Mouse (Mus musculus) midbrain, embryonic 13.5 days (tissue): ENCODE results near the gene Zfp398. TPM values are rescaled to one million over a fixed set of nuclear protein-coding genes. Genes with fewer than 3 reads are reported as not detected.
A peak's percentile ranks its signal among the peaks of the same experiment; 100 is the strongest.

Source experiments
- ATAC-seq: fragments of 200-750 bp; cut with Nextera tagmentation; 2 replicates; pipeline ENCODE4 v1.8.0; 2017; ENCODE audit warnings: mild to moderate bottlenecking, moderate TSS enrichment, moderate library complexity
- H3K27ac ChIP-seq: fragments of 300-500 bp; sonication (generic); 2 replicates; pipeline ENCODE4 v1.5.1; 2015; ENCODE audit warnings: inconsistent platforms, mild to moderate bottlenecking, moderate library complexity
- H3K27me3 ChIP-seq: fragments of 300-500 bp; sonication (generic); 2 replicates; pipeline ENCODE4 v1.6.1; 2015; ENCODE audit warnings: mild to moderate bottlenecking, inconsistent platforms
- H3K36me3 ChIP-seq: fragments of 300-500 bp; sonication (generic); 2 replicates; pipeline ENCODE4 v1.6.1; 2015; ENCODE audit warnings: mild to moderate bottlenecking, inconsistent platforms
- H3K4me1 ChIP-seq: fragments of 300-500 bp; sonication (generic); replicated peaks from 2 replicates; pipeline ENCODE4 v1.6.1; 2015; ENCODE audit warnings: inconsistent platforms
- H3K4me2 ChIP-seq: fragments of 300-500 bp; sonication (generic); replicated peaks from 2 replicates; pipeline ENCODE4 v1.6.1; 2015; ENCODE audit warnings: moderate library complexity, mild to moderate bottlenecking, inconsistent platforms
- H3K4me3 ChIP-seq: fragments of 300-500 bp; sonication (generic); replicated peaks from 2 replicates; pipeline ENCODE4 v1.5.1; 2015; ENCODE audit warnings: mild to moderate bottlenecking, inconsistent platforms
- H3K9ac ChIP-seq: fragments of 300-500 bp; sonication (generic); replicated peaks from 2 replicates; pipeline ENCODE4 v1.6.1; 2015; ENCODE audit warnings: mild to moderate bottlenecking, inconsistent platforms
- H3K9me3 ChIP-seq: fragments of 300-500 bp; sonication (generic); 2 replicates; pipeline ENCODE4 v1.6.1; 2016; ENCODE audit warnings: mild to moderate bottlenecking, inconsistent platforms
- WGBS: fragments of 180-500 bp; shearing (Covaris S2); methylation state at CpG from one replicate; pipeline ENCODE4 v1.1.7; 2015; 5-methylcytosine and 5-hydroxymethylcytosine counted together
- polyA plus RNA-seq: library from polyadenylated mRNA; unstranded; fragments of >200 nt; fragmentation: Nextera tagmentation; extraction: Ambion mirVana; gene quantifications from 2 replicates; pipeline ENCODE4 v1.2.1, GENCODE M21; 2015

The Zfp398 gene
- polyA plus RNA-seq, result 17.9 and 19.0 TPM in 2 replicates

- peak within 1 kb of the TSS; percentile 82 for H3K4me3 ChIP-seq
- WGBS, result 0% methylated on average over 50 of the region's 52 CpGs
- peaks cover 6% of the 10 kb centered on the region; the same call in 1 of the 2 replicates for H3K36me3 ChIP-seq
- ATAC-seq, result peak; percentile 97
- no peaks in the 10 kb centered on the region for H3K9me3 ChIP-seq
- H3K4me1 ChIP-seq, result peaks cover 19% of the 10 kb centered on the region
- H3K27ac ChIP-seq, result peak within 1 kb of the TSS; percentile 98
- peak within 1 kb of the TSS; percentile 72 for H3K4me2 ChIP-seq
- H3K9ac ChIP-seq, result peak within 1 kb of the TSS; percentile 97
- no peaks in the 10 kb centered on the region for H3K27me3 ChIP-seq
These were observed at the start of gene Zfp398 for GRCm38 (mm10) chr6:47835482-47835983. Gene Zfp398 (plus strand): TSS chr6:47835661.

- H3K4me2 ChIP-seq, result peak overlapping the region; percentile 58
- no peaks in the 10 kb centered on the region for H3K27me3 ChIP-seq
- H3K4me3 ChIP-seq, result peak overlapping the region; percentile 50
- no peaks in the 10 kb centered on the region for H3K36me3 ChIP-seq
- peak; percentile 97 for ATAC-seq
- H3K4me1 ChIP-seq, result peaks cover 9% of the 10 kb centered on the region
- H3K9me3 ChIP-seq, result no peaks in the 10 kb centered on the region
- peak overlapping the region; percentile 75 for H3K9ac ChIP-seq
- under 1% methylated on average over 18 of the region's 18 CpGs for WGBS
- peak overlapping the region; percentile 97 for H3K27ac ChIP-seq
These were observed 47.3 kb upstream of the Zfp398 start for GRCm38 (mm10) chr6:47787941-47788736.

GRCm38 (mm10) chr6:47788821-47789220 is 46.6 kb upstream of the Zfp398 start:
- peak; percentile 26; the same call in 1 of the 2 replicates for ATAC-seq
- peak overlapping the region; percentile 97 for H3K27ac ChIP-seq
- peak overlapping the region; percentile 50 for H3K4me3 ChIP-seq
- H3K36me3 ChIP-seq, result no peaks in the 10 kb centered on the region
- H3K4me2 ChIP-seq, result peak overlapping the region; percentile 58
- H3K27me3 ChIP-seq, result no peaks in the 10 kb centered on the region
- 34% methylated on average over 3 of the region's 3 CpGs for WGBS
- H3K4me1 ChIP-seq, result peaks cover 9% of the 10 kb centered on the region
- peak overlapping the region; percentile 75 for H3K9ac ChIP-seq
- no peaks in the 10 kb centered on the region for H3K9me3 ChIP-seq

GRCm38 (mm10) chr6:47790745-47791144 is 44.7 kb upstream of the Zfp398 start:
- Histone ChIP-seq H3K36me3 (peaks cover 14% of the 10 kb centered on the region), H3K4me2 (no peak overlapping the region), H3K9ac (no peak overlapping the region), H3K27me3 (no peaks in the 10 kb centered on the region), H3K9me3 (no peaks in the 10 kb centered on the region), H3K4me3 (no peak overlapping the region), H3K27ac (no peak overlapping the region), H3K4me1 (peaks cover 9% of the 10 kb centered on the region)
- 66% methylated on average over 2 of the region's 2 CpGs for WGBS
- no peak for ATAC-seq

- ATAC-seq, result no peak
These were observed 42.9 kb upstream of the Zfp398 start for GRCm38 (mm10) chr6:47792533-47792932.

GRCm38 (mm10) chr6:47793284-47793683 is 42.2 kb upstream of the Zfp398 start:
- Histone ChIP-seq H3K27me3 (no peaks in the 10 kb centered on the region), H3K27ac (no peak overlapping the region), H3K9ac (no peak overlapping the region), H3K9me3 (no peaks in the 10 kb centered on the region), H3K4me2 (no peak overlapping the region), H3K4me1 (peaks cover 9% of the 10 kb centered on the region), H3K36me3 (peaks cover 38% of the 10 kb centered on the region), H3K4me3 (no peak overlapping the region)
- no peak for ATAC-seq
- WGBS, result 82% methylated on average over 5 of the region's 5 CpGs

More at GRCm38 (mm10) chr6:47792533-47792932, 42.9 kb upstream of the Zfp398 start:
- WGBS, result 93% methylated on average over 2 of the region's 2 CpGs
- Histone ChIP-seq H3K9ac (no peak overlapping the region), H3K27ac (no peak overlapping the region), H3K36me3 (peaks cover 31% of the 10 kb centered on the region), H3K4me1 (peaks cover 9% of the 10 kb centered on the region), H3K27me3 (no peaks in the 10 kb centered on the region), H3K4me2 (no peak overlapping the region), H3K9me3 (no peaks in the 10 kb centered on the region), H3K4me3 (no peak overlapping the region)

- H3K4me2 ChIP-seq, result no peak overlapping the region
- no peak overlapping the region for H3K9ac ChIP-seq
- H3K4me3 ChIP-seq, result no peak overlapping the region
- H3K9me3 ChIP-seq, result no peaks in the 10 kb centered on the region
- ATAC-seq, result peak; percentile 82
- peaks cover 48% of the 10 kb centered on the region for H3K36me3 ChIP-seq
- H3K27me3 ChIP-seq, result no peaks in the 10 kb centered on the region
- H3K4me1 ChIP-seq, result peaks cover 3% of the 10 kb centered on the region
- peak overlapping the region; percentile 63 for H3K27ac ChIP-seq
- 42% methylated on average over 10 of the region's 10 CpGs for WGBS
These were observed 41.2 kb upstream of the Zfp398 start for GRCm38 (mm10) chr6:47794106-47794830.

GRCm38 (mm10) chr6:47799079-47799478 is 36.4 kb upstream of the Zfp398 start:
- Histone ChIP-seq H3K36me3 (peaks cover 96% of the 10 kb centered on the region), H3K4me2 (no peak overlapping the region), H3K4me3 (no peak overlapping the region), H3K27me3 (no peaks in the 10 kb centered on the region), H3K27ac (no peak overlapping the region), H3K9me3 (no peaks in the 10 kb centered on the region), H3K4me1 (no peaks in the 10 kb centered on the region; the same call in 1 of the 2 replicates), H3K9ac (no peak overlapping the region)
- peak; percentile 63; the same call in 1 of the 2 replicates for ATAC-seq
- 56% methylated on average over 6 of the region's 6 CpGs for WGBS

GRCm38 (mm10) chr6:47805520-47805919 is 29.9 kb upstream of the Zfp398 start:
- 88% methylated on average over 2 of the region's 2 CpGs for WGBS
- no peak overlapping the region for H3K27ac ChIP-seq
- H3K4me3 ChIP-seq, result no peak overlapping the region
- ATAC-seq, result no peak
- H3K9ac ChIP-seq, result no peak overlapping the region
- no peaks in the 10 kb centered on the region for H3K9me3 ChIP-seq
- H3K4me2 ChIP-seq, result no peak overlapping the region
- peaks cover 69% of the 10 kb centered on the region for H3K36me3 ChIP-seq
- H3K27me3 ChIP-seq, result no peaks in the 10 kb centered on the region
- H3K4me1 ChIP-seq, result peaks cover 25% of the 10 kb centered on the region

GRCm38 (mm10) chr6:47807419-47807818 is 28.0 kb upstream of the Zfp398 start:
- H3K4me3 ChIP-seq, result no peak overlapping the region
- ATAC-seq, result no peak
- H3K4me1 ChIP-seq, result peaks cover 43% of the 10 kb centered on the region
- 86% methylated on average over 2 of the region's 2 CpGs for WGBS
- H3K9ac ChIP-seq, result no peak overlapping the region
- no peak overlapping the region for H3K4me2 ChIP-seq
- no peaks in the 10 kb centered on the region for H3K27me3 ChIP-seq
- no peaks in the 10 kb centered on the region for H3K9me3 ChIP-seq
- no peak overlapping the region for H3K27ac ChIP-seq
- peaks cover 50% of the 10 kb centered on the region for H3K36me3 ChIP-seq

- no peak for ATAC-seq
- H3K9ac ChIP-seq, result no peak overlapping the region
- WGBS, result 88% methylated on average over 5 of the region's 5 CpGs
- no peak overlapping the region for H3K4me3 ChIP-seq
- H3K4me1 ChIP-seq, result peaks cover 43% of the 10 kb centered on the region
- H3K9me3 ChIP-seq, result no peaks in the 10 kb centered on the region
- no peaks in the 10 kb centered on the region for H3K27me3 ChIP-seq
- no peak overlapping the region for H3K27ac ChIP-seq
- peaks cover 38% of the 10 kb centered on the region for H3K36me3 ChIP-seq
- H3K4me2 ChIP-seq, result no peak overlapping the region
These were observed 26.9 kb upstream of the Zfp398 start for GRCm38 (mm10) chr6:47808545-47808944.

GRCm38 (mm10) chr6:47809053-47809452 is 26.4 kb upstream of the Zfp398 start:
- WGBS, result 82% methylated on average over 4 of the region's 4 CpGs
- H3K27ac ChIP-seq, result no peak overlapping the region

More at GRCm38 (mm10) chr6:47809053-47809452, 26.4 kb upstream of the Zfp398 start:
- Histone ChIP-seq H3K4me3 (no peak overlapping the region), H3K36me3 (peaks cover 33% of the 10 kb centered on the region), H3K4me2 (no peak overlapping the region), H3K9ac (no peak overlapping the region), H3K27me3 (no peaks in the 10 kb centered on the region), H3K4me1 (peaks cover 43% of the 10 kb centered on the region), H3K9me3 (no peaks in the 10 kb centered on the region)
- ATAC-seq, result no peak
